Mouse (Mus musculus) fibroblast of lung, adult 2 months (primary cell): ENCODE data around the gene Traf3ip3.

Experiments
- DNase-seq: peaks from one replicate; pipeline ENCODE4 v3.0.0-alpha.2; 2011; ENCODE audit warnings: low read depth

Gene Traf3ip3

DNA sequence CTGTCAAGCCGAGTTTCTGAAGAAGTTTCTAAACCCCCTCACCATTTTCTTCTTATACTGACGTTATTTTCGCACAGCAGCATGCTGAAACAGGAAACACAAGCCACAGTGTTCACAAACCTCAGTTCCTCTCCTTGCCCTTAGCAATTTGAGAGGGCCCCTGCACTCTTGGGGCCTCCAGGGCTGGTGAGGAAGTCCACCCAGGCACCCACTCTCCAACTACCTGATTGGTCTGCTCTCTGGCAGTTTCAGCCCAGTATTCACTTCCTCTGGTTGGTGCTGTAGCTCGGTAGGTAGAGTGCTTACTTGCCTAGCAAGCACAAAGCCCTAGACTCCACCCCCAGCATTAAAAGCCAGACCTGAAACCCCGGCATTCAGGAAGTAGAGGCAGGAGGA is at the start of gene Traf3ip3:
Gene Traf3ip3, minus strand, starts transcription at position 321 of the 396 bp plus-strand sequence.
- DNase-seq, result no peak

DNA sequence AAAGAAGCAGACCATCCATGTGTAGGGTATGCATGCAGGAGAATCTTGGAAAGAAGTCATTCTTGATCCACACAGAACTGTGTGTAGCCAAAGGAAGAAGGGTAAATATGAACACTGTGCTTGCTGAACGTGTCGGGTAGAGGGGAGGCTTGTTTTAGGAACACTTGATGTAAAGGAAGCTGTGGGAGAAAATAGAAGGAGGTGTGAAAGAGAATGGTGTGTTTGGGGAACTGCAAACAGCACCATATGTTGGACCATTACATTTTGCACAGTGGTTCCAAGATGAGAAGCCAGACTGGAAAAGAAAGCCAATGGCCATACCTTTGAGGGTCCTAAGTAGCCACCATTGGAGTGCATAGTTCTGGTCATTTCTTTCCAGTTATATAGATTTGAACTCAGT is 48.5 kb upstream of the Traf3ip3 start:
- DNase-seq, result no peak

DNA sequence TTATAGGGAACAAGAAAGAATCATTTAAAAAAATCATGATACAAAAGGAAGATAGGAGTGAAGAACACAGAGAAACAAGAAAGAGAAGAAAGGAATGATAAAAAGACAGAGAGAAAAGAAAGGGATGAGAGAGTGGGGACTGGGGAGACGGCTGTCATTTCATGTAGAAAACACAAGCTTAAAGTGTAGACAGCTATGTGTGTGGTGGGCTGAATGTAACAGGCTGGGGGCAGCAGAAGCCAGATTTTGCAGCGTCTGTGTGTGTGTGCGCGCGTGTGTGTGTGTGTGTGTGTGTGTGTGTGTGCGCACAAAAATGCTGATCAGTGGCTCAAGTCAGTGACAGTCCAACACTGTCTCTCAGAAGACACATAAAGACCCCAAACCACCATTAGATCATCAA is 42.7 kb upstream of the Traf3ip3 start:
- DNase-seq, result no peak

DNA sequence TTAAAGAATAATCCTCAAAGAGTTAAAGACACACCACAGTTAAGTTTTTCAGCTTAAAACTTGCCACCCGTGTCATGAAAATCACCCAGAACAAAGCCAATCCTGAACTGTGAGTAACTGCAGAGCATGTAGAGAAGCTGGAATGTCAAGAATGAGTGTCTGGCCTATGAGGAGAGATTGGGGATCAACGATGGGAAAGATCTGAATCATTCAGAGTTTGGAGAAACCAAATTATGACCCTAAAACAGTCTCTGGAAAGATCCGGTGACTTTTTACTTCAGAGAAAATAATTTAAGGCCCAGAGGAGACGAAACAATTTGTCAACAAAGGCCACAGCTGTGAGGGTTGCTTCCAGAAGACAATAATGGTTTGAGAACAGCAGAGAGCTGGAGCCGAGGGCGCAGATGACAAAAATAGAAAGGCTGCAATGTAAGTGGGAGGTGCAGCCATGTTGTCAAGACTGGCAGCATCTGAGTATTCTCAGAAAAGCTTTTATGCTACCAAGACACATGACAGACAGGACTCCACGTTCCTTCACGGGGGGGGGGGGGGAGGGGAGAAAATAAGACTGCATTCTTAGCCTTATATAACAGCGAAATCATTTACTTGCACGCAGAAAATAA is 42.2 kb upstream of the Traf3ip3 start:
- peak; percentile 49 for DNase-seq

DNA sequence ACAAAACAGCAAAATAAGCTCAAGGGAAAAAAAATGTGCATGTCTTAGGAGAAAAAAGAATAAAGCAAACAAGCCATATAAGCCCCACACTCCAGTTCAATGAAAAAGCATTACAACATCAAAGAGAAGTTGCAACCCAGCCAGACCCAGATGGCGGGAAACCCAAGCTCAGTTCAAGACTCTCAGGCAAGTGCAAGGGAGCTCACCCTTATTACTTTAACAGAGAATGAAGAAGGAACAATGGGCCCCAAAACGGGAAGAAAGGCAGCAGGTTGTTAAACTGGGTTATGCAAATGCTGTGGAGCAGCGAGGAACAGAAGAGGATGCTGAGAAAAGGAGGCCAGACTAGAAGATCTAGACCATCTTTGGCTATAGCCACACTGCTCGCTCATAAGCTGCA is 41.4 kb upstream of the Traf3ip3 start:
- no peak for DNase-seq

DNA sequence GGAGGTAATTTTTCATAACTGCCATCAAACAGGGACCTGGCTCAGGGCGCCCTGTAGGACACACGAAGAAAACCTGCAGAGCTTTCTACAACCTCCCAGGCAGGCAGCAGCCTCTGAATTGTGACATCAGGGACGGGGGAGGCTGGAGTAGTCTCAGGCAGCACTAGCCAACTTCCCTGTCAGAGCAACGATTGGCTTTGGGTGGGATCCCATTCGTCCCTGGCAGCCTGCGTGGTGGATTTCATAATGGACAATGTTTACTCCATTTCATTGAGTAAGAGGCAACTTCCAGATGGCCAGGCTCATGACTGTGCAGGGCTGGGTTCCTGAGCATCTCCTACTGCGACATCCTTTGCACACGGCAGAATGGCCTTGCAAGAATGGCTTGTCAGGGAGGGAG is 40.7 kb upstream of the Traf3ip3 start:
- DNase-seq, result peak; percentile 98

DNA sequence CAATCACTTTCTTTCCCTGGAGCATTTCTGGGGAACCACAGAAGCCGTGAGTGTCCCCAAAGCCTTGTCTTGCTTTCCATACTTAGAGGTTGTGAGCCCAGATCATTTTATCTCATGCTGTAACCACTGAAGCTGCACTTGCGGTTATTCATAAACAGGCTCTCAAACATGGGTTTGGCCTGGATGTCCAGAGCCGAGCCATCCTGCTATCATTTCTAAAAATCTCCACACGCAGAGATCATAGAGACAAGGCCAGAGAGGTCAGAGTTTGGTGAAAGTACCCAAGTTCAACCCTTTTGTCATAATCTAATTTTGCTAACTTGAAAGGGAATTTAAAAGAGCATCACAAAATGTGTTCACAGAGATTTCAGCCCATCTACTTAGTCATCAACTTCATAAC is 39.9 kb upstream of the Traf3ip3 start:
- DNase-seq, result no peak

DNA sequence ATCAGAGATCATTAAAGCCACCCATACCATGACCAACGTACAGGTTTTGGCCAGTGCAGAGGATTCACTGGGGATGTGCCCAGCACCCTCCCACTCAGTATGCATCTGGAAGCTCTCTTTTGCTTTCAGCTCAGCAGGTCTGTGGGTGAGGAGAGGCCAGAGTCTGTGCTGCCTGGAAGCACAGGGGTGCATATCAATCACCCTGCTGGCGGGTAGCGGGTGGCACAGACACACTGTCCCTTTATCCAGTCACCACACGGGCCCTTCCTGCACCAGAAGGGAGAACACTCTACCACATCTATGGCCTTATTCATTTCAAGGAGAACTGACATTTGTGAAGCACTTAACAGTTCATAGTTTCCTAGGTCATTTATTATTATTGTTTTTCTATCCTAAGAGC is 36.9 kb upstream of the Traf3ip3 start:
- DNase-seq, result no peak

DNA sequence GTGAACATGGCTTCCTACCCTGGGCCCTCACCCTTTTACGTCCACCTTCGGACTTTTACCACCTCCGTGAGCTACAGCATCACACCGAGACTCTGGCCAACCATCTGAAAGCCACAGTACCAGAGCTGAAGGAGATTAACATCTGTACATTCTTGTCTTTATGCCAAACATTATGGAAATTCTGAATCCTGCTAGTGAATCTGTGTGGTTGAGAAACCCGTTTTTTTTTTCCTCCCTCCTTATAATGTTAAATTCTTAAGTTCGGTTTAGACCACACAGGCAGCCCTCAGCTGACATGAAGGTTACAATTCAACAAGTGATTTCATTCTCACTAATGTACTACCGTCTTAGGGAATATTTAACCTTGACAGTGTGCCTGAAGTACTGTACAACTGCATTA is 33.4 kb upstream of the Traf3ip3 start:
- no peak for DNase-seq

DNA sequence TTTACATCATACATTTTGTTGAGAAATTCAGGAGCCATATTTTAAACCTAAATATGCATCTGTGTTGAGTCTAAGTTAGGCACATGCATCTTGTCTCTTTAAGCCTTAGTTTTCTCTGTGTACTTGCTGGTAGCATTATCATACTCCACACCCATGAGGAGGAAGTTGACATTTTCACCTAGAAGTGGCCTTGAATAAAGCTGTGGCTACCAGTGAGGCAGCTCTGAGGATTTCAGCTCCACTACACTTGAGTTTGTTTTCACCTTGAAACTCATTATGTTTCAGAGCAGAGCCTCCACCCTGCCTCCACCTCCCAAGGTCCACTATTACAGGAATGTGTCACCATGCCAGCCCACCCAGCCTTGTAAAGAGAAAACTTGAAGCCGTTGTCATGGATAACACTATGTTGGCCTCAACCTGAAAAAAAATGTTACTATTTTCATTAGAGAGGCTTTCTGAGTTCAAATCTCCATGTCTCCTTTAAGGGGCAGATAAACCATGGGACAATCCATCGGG is 32.7 kb upstream of the Traf3ip3 start:
- no peak for DNase-seq

DNA sequence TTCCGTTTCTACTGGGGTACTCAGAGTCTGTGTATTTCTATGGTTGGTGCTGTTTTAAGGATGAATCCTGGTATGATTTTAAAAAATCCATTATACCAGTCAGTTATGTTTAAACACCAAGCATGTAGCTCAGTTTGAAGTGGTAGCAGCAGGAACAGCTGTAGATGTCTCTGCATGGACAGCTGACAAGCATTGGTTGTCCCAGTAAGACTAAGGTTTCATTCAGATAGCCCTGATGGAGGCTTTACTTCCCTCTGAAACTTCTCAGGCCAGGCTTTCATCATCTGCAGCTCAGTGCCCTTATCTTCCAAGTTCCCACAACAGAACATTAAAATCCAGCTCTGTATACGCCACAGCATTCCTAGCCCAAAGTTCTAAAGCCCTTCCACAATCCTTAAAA is 31.2 kb upstream of the Traf3ip3 start:
- DNase-seq, result no peak

DNA sequence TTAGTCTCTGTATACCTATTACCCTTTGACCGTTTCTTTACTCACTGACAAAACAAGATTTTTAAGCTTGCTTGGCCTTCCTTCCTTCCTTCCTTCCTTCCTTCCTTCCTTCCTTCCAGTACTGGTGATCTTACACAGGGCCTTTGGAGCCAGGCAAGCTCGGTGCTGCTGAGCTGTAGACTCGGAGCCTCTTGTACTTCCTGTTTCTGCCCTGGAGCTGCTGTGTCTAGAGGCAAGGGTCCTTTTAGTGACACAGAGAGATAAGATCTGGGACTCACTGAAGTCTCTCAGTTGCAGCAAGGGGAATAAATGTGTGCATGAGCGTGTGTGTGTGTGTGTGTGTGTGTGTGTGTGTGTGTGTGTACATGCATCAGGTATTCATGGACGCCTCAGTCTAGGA is 29.4 kb upstream of the Traf3ip3 start:
- DNase-seq, result no peak

DNA sequence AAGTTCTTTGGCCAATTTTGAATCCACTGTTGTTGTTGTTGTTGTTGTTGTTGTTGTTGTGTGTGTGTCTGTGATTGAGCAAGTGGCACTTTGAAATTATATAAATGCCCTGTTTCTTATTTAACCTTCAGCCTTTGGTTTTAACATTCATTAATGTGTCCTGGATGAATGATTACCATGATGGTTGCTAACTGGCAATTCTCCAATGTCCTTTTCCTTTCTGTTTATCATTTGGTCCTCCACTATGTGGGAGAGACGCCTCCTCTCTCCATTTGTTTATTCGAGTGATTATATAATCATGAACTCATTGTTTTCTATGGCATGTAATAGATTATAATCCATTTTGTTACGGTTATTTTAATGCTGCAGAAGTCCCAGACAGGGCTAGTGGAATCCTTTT is 29.0 kb upstream of the Traf3ip3 start:
- DNase-seq, result no peak

DNA sequence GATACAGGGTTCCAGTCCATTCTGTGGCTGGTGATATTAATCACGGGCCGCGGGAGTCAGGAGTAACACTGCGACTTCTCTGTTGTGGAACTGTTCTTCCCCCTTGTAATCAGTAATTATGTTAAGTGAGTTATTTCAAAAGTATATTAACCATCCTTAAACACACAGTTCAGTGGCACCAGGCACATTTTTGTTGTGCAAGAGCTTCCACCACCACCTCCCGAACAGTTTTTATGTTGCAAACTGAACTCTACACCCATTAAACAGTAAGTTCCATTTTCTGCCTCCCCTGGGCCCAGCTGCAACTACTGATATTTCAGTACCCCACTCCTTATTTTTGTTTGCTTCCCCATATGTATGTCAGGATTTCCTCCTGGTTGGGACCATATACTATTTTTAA is 28.1 kb upstream of the Traf3ip3 start:
- DNase-seq, result no peak

DNA sequence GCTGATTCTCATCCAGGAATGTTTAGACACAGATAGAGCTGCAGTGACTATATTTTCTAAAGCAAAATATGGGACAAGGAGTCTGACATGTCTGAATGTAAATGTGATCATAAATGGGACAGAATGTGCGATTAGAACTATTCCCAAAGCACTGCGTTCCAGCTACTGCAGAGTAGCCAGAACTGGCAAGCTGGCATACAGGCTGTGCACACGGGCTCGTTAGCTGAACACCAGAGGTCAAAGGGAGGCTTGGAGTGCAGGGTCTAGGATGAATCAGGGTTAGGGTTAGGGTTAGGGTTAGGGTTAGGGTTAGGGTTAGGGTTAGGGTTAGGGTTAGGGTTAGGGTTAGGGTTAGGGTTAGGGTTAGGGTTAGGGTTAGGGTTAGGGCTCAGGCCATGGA is 26.0 kb upstream of the Traf3ip3 start:
- no peak for DNase-seq

DNA sequence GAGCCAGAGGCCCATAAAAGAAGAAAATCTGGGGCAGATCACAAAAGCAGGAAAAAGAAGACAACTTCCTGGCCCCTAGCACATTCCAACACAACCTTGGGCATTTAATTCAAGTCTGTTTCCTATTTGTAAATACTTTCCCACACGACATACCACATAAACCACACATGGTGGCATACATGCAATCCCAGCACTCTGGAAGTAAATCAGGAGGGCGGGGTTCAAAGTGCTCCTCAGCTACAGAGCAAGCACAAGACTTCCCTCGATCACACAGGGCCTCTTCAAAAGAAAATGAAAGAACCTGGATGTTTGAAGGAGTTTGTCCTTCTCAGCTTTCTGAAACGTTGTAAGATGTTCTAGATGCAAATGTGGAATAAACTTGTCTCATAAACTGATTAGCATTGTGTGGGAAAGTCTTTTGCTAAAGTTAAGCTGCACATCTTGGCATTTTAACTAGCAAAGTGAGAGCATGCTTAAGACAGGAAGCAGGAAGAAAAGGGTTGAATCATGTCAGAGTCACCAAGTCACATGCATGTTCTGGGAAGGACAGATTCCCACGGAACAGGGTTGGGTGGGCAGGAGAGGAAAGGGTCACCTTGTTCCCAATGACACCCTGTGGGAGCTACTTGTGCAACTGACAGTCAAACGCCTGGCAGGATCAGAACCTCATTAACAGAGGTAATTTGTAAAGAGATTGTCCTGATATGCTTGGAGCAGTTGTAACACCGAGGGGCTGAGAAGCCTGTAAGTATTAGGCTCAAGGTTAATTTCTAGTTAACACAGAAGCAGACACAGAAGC is 25.4 kb upstream of the Traf3ip3 start:
- DNase-seq, result peak; percentile 27

DNA sequence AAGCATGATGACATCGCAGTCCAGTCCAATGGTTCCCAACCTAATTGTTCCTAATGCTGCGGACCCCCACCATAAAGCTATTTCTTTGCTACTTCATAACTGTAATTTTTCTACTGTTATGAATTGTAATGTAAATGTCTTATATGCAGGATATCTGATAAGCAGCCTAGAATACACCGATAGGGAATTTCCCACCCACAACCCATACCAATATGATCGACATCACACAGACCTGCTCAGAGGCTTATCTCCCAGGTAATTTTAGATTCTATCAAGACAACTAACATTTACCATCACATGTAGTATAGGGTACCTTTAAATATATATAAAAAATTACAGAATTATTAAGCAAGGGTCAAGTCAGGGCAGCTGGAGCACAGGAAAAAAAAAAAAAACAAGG is 24.6 kb upstream of the Traf3ip3 start:
- no peak for DNase-seq

DNA sequence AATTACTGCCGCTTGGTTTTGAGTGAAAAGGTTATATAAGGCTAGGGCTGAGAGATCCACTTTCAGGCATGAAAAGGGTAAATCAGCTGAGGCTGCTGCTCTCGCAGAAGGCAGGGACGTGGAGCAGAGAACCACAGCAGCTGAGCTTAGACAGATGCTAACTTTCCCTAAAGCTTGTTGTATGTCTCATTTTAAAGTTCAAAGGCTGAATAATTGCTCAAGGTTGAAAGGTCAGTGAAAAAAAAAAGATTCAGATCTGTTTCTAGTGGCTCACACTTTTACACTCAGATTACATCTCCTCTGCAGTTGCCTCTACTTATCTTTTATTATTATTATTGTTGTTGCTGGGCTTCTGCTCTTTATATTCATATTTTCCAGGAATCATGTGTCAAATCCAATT is 24.0 kb upstream of the Traf3ip3 start:
- DNase-seq, result no peak

DNA sequence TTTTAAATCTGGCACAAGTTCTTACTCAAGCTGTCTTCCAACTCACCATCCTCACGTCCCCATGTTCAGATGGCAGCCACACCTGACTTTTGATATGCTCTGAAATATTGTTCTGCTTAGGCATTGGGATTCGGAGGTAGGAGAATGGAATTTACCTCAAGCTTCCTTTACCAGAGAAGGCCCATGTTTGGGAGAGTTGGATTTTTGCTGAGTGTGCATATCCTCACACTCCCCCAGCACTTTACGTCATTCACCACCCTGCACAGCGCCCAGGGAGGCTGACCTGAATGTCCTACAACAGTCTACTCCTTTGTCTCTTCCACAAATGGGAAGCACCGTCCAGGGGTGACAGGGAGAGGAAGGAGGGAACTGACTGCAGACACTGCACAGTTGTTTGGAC is 18.9 kb upstream of the Traf3ip3 start:
- no peak for DNase-seq

DNA sequence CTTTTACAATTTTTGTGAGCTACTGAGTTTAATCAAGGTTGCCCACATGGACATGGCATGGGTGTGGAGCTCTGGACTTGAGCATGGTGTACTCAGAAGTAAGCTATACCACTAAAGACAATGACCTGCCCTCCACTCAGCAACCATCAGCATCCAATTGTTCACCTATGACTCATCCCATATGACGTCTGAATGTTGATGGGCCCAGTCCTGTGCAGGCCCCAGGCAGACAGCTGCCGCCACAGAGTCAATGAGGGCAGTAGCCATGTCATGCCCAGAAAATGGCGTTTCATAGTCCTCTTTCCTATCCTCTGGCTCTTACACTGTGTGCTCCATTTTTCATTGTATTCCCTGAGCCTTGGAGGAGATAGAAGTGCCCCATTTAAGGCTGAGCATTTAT is 14.5 kb upstream of the Traf3ip3 start:
- no peak for DNase-seq

DNA sequence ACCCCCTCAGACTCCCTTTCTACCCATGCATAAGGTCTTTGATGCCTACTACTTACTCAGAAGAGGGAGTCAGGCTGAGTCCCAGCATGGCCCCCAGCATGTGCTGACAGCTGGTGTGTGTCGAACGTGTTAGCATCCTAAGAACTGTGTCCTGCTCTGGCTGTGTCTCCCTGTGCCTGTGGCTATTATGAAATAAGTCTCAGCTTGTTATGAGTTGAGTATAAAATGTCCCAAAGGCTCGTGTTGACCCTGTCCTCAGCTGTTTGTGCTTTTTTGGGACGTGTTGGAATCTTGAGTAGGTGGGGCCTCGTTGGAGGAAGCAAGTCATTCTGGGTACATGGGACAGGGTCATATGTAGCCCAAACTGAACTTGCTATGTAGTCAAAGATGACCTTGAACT is 12.6 kb upstream of the Traf3ip3 start:
- no peak for DNase-seq

DNA sequence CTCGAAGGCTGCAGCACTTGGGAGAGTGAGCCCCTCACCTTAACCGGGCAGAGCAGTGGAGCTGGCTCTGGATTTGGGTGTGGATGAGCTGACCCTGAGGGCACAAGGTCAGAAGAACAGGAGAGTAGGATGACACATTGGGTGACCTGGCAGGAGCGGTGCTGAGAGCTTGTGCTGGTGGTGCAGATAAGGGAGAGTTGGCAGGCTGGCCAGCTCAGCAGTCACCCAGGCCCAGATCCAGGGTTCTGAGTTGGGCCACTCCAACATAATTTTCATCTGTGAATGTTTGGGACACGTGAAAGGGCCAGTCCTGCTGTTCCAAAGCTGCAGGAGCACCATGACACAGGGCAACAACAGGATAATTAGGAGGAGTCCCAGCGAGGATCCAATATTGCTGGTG is 9.9 kb upstream of the Traf3ip3 start:
- no peak for DNase-seq

DNA sequence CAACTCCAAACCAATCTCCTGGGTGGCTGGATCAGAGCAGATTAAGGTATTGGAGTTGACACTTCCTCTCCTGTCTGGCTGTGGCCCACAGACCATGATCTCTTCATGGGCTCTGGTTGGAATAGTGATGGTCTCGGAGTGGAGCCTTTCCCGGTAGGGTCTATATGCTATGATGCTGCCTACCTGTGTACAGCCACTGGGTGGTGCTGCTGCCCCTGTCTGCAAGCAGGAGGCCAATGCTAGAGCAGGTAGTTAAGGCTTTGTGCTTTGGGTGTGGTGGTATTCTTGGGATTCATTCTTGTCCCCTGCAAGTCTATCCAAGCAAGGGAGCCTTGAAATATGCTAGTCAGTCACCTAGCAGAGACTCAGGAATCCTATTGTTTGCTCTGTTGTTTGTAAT is 6.7 kb upstream of the Traf3ip3 start:
- no peak for DNase-seq

DNA sequence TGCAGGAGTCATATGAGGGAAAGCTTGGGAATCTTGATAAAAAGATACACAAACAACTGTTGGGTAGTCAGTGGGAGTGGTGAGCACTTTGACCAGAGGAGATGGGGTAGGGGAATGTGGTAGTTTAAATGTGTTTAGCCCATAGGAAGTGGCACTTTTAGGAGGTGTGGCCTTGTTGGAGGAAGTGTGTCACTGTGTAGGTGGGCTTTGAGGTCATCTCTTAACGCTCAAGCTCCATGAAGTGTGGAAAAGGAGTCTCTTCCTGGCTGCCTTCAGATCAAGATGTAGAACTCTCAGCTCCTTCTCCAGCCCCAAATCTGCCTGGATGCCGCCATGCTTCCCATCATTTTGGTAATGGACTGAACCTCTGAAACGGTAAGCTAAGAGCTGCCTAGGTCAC is 6.0 kb upstream of the Traf3ip3 start, which contains the start of gene Lamb3:
Gene Lamb3, plus strand, starts transcription at position 197 of the 400 bp plus-strand sequence.
- no peak for DNase-seq
